Mouse (Mus musculus) stomach, postnatal 0 days (tissue): ENCODE results near the gene Gramd1a. TPM values are rescaled to one million over a fixed set of nuclear protein-coding genes. Genes with fewer than 3 reads are reported as not detected.

Experiments used
- ATAC-seq: fragments of 200-750 bp; cut with Nextera tagmentation; 2 replicates; pipeline ENCODE4 v1.8.0; 2017; ENCODE audit not compliant: low FRiP score, low TSS enrichment
- DNase-seq: peaks from one replicate; pipeline ENCODE4 v3.0.0-alpha.2; 2016; ENCODE audit warnings: low spot score
- H3K27ac ChIP-seq: fragments of 300-500 bp; sonication (generic); replicated peaks from 2 replicates; pipeline ENCODE4 v1.5.1; 2014; ENCODE audit warnings: mild to moderate bottlenecking, control low read depth
- H3K27me3 ChIP-seq: fragments of 300-500 bp; sonication (generic); 2 replicates; pipeline ENCODE4 v1.6.1; 2014; ENCODE audit warnings: low read length; ENCODE audit not compliant: control insufficient read depth, insufficient read depth
- H3K36me3 ChIP-seq: fragments of 300-500 bp; sonication (generic); 2 replicates; pipeline ENCODE4 v1.6.1; 2014; ENCODE audit warnings: low read length, mixed read lengths; ENCODE audit not compliant: control insufficient read depth, insufficient read depth
- H3K4me1 ChIP-seq: fragments of 300-500 bp; sonication (generic); replicated peaks from 2 replicates; pipeline ENCODE4 v1.6.1; 2014; ENCODE audit warnings: antibody characterized with exemption; ENCODE audit not compliant: control insufficient read depth, insufficient read depth
- H3K4me2 ChIP-seq: fragments of 300-500 bp; sonication (generic); replicated peaks from 2 replicates; pipeline ENCODE4 v1.6.1; 2014; ENCODE audit warnings: low read depth, mild to moderate bottlenecking, control low read depth, moderate library complexity
- H3K4me3 ChIP-seq: fragments of 300-500 bp; sonication (generic); 2 replicates; pipeline ENCODE4 v1.5.1; 2014; ENCODE audit warnings: low read depth, low read length, control low read depth
- H3K9ac ChIP-seq: fragments of 300-500 bp; sonication (generic); 2 replicates; pipeline ENCODE4 v1.6.1; 2014; ENCODE audit warnings: mild to moderate bottlenecking, low read length, control low read depth, mixed read lengths
- H3K9me3 ChIP-seq: fragments of 300-500 bp; sonication (generic); 2 replicates; pipeline ENCODE4 v1.6.1; 2016; ENCODE audit warnings: low read length; ENCODE audit not compliant: control insufficient read depth
- CTCF ChIP-seq: IDR thresholded peaks from 2 replicates; pipeline ENCODE4 v1.5.1; 2016; ENCODE audit warnings: antibody characterized with exemption, low read depth, mild to moderate bottlenecking, moderate library complexity
- EP300 ChIP-seq: optimal IDR thresholded peaks from 2 replicates; pipeline ENCODE3; 2016; ENCODE audit warnings: antibody characterized with exemption
- WGBS: fragments of 180-500 bp; shearing (Covaris S2); extraction: QIAGEN DNeasy Blood & Tissue Kit; methylation state at CpG from one replicate; pipeline ENCODE4 v1.1.7; 2014; 5-methylcytosine and 5-hydroxymethylcytosine counted together
- polyA plus RNA-seq: library from polyadenylated mRNA; unstranded; fragments of >200 nt; fragmentation: Nextera tagmentation; extraction: Ambion mirVana; gene quantifications from 2 replicates; pipeline ENCODE4 v1.2.1, GENCODE M21; 2015

The Gramd1a gene
- 14.4 and 17.4 TPM in 2 replicates for polyA plus RNA-seq

DNA sequence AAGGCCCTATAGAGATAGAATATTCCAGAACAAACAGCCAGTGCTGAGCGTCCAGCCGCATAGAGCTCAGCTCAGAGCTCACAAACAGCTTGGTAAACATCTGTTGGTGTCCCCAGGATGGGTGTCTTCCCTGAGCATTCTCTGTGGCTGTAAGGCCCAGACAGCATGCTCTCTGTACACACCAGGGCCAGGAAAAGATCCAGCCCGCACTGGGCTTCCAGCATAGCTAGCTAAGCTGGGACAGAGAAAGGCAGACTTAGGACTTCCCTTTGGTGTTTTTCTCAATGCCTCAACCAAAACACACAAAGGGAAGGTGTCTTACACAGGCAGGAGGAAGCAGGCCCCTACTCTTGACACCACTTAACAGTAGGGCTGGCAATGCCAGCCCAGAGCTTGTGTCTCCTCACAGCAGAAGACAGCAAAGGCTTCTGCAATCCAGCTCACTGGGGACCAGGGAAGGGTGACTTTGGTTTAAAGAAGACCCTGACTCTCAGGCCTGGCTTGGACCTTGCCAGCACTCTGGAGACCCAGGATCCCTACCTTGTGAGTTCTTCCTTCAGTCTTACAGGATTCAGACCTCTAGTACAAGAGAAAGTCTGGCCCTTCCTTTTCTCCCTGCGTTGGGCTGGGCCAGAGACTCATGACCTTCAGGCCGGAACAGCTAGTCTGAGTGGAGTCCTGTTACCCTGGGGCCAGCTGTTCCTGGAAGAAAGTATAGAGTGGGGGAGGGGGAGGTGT is at the start of gene Gramd1a:
Gene Gramd1a, minus strand, starts transcription at position 601 of the 738 bp plus-strand sequence.
- Histone ChIP-seq H3K4me1 (0 out of 2 replicates have a peak, but pooled peaks cover 2% of the 10 kb centered on the region), H3K9me3 (no peaks in the 10 kb centered on the region), H3K4me3 (no peak within 1 kb of the TSS), H3K9ac (0 out of 2 replicates have a peak within 1 kb of the TSS, but pooled peaks have one; percentile 19), H3K27me3 (no peaks in the 10 kb centered on the region), H3K4me2 (no peak within 1 kb of the TSS), H3K36me3 (no peaks in the 10 kb centered on the region), H3K27ac (peak within 1 kb of the TSS; percentile 72)
- WGBS = 55% methylated on average over 5 of the region's 5 CpGs
- no peak for ATAC-seq
- no peak for DNase-seq
- TF ChIP-seq CTCF = no peak
- TF ChIP-seq EP300 = no peak

GRCm38 (mm10) chr7:31195591-31196307 is 40.1 kb upstream of the Gramd1a start:
- no peak overlapping the region for H3K4me2 ChIP-seq
- ATAC-seq = peak; percentile 85
- no peak for TF ChIP-seq CTCF
- no peak for TF ChIP-seq EP300
- no peaks in the 10 kb centered on the region for H3K4me1 ChIP-seq
- no peak overlapping the region for H3K4me3 ChIP-seq
- no peaks in the 10 kb centered on the region for H3K9me3 ChIP-seq
- H3K27ac ChIP-seq = no peak overlapping the region
- no peak for DNase-seq
- no peaks in the 10 kb centered on the region for H3K27me3 ChIP-seq
- no peak overlapping the region for H3K9ac ChIP-seq
- WGBS = 66% methylated on average over 3 of the region's 3 CpGs
- no peaks in the 10 kb centered on the region for H3K36me3 ChIP-seq

GRCm38 (mm10) chr7:31184711-31185110 is 29.0 kb upstream of the Gramd1a start:
- DNase-seq = no peak
- no peak overlapping the region for H3K27ac ChIP-seq
- no peak overlapping the region for H3K9ac ChIP-seq
- H3K36me3 ChIP-seq = no peaks in the 10 kb centered on the region
- TF ChIP-seq CTCF (no peak), EP300 (no peak)
- ATAC-seq = no peak
- H3K4me2 ChIP-seq = no peak overlapping the region
- no peaks in the 10 kb centered on the region for H3K27me3 ChIP-seq
- H3K4me3 ChIP-seq = no peak overlapping the region
- H3K4me1 ChIP-seq = no peaks in the 10 kb centered on the region
- no peaks in the 10 kb centered on the region for H3K9me3 ChIP-seq
- WGBS = 66% methylated on average over 4 of the region's 4 CpGs

DNA sequence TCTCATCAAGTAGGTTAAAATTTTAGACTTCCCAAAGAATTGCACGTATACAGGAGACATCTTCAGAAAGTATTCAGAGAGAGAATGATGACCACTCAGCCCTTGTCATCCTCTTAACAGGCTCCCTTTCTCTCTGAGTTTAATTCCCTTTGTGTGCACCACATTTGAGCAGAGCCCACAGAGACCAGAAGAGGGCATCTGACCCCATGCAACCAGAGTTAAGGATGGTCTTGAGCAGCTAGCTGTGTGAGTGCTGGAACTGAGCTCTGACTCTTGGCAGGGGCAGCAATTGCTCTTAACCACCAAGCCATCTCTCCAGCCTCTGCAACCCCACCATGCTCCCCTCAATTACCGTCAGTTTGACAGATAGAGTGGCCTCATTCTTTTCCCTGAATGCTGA is 27.2 kb upstream of the Gramd1a start:
- TF ChIP-seq EP300 = no peak
- TF ChIP-seq CTCF = peak; percentile 65
- Histone ChIP-seq H3K9me3 (no peaks in the 10 kb centered on the region), H3K27ac (no peak overlapping the region), H3K4me1 (no peaks in the 10 kb centered on the region), H3K27me3 (no peaks in the 10 kb centered on the region), H3K4me3 (no peak overlapping the region), H3K9ac (no peak overlapping the region), H3K36me3 (no peaks in the 10 kb centered on the region), H3K4me2 (no peak overlapping the region)
- no peak for DNase-seq
- WGBS = 41% methylated on average over 2 of the region's 2 CpGs
- no peak for ATAC-seq

DNA sequence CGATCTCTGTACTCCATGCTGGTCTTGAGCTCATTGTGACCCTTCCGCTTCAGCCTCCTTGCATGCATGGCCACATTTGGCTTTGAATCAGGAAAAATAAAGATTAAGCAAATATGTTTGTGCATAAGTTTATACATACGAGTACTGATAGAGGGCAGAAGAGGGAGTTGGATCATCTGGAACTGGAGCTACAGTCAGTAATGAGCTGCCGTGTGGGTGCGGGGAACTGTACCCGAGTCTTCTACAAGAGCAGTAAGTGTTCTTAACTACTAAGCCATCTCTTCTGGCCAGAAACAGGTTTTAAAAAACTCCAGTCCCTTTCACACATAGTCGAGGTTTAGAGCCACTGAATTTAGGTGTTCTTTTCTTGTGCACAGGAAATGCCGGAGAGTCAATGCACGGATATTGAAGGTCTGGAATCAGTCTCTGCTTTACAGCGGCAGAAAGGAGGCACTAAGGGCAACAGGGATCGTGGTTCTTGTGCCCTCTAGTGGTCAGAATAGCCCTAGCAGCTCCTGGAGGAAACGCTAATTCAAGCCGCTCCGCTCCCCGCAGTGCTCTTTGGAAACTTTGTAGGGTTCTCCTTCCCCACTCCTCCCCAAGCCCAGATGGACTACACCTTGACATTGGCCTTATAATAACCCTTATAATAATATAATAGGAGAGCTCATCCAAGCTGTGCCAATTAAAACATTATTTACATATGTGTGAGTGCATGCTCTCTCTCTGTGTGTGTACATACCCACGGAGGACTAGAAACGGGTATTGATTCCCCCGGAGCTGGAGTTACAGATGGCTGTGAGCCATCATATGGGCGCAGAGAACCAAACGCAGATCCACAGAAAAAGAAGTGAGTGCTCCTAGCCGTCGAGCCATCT is 21.4 kb upstream of the Gramd1a start:
- Histone ChIP-seq H3K9ac (no peak overlapping the region), H3K27ac (no peak overlapping the region), H3K4me3 (no peak overlapping the region), H3K4me2 (peak overlapping the region; percentile 35; the same call in 1 of the 2 replicates), H3K9me3 (no peaks in the 10 kb centered on the region), H3K36me3 (no peaks in the 10 kb centered on the region), H3K27me3 (no peaks in the 10 kb centered on the region), H3K4me1 (no peaks in the 10 kb centered on the region)
- ATAC-seq = peak; percentile 85
- DNase-seq = peak; percentile 73
- WGBS = 18% methylated on average over 22 of the region's 22 CpGs
- TF ChIP-seq EP300 (no peak), CTCF (peak; percentile 93)
